Mouse (Mus musculus) spleen, adult 2 months (tissue): ENCODE measurements around the gene Myf6.

ENCODE experiments used
- CTCF ChIP-seq: fragments of 200-500 bp; IDR thresholded peaks from 2 replicates; pipeline ENCODE4 v1.5.1; 2011; ENCODE audit warnings: mild to moderate bottlenecking, inconsistent platforms; ENCODE audit not compliant: insufficient read depth, insufficient read length, insufficient replicate concordance; ENCODE audit errors: extremely low read depth
- POLR2A ChIP-seq: fragments of 200-500 bp; IDR thresholded peaks from 2 replicates; pipeline ENCODE4 v1.6.1; 2011; ENCODE audit warnings: low read depth, low read length, inconsistent platforms

DNA sequence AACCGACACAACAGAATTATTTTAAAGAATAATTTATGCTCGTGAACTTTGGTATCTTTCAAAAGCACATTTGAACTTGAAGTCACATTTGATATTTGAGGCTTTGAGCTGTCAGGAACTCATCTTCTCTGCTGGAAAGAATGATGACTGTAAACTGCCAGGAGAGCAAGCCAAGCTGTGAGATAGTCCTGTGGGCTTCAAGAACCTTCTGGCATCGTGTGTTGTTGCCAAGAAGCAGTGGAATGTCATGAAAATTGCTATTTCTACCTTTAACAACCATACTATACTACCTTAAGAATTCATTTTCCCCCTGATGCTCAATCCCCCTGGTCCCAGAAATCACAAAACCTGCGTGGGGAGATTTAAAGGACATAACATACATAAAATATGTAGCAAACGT is 24.7 kb upstream of the Myf6 start:
- TF ChIP-seq CTCF = no peak
- TF ChIP-seq POLR2A = no peak
